Mouse (Mus musculus) embryonic facial prominence, embryonic 10.5 days (tissue): ENCODE results near the gene Mvb12a. TPM values are rescaled to one million over a fixed set of nuclear protein-coding genes. Genes with fewer than 3 reads are reported as not detected.
"Not testable (repeated sequence)": the region's sequence is repeated elsewhere in the genome, so short reads cannot be mapped to it uniquely, and the experiment has no call there.

Experiments used
- DNase-seq: peaks from one replicate; pipeline ENCODE4 v3.0.0-alpha.2; 2017; ENCODE audit warnings: low spot score
- H3K27ac ChIP-seq: fragments of 300-500 bp; sonication (generic); replicated peaks from 2 replicates; pipeline ENCODE4 v1.5.1; 2016; ENCODE audit warnings: mild to moderate bottlenecking
- H3K27me3 ChIP-seq: fragments of 300-500 bp; sonication (generic); replicated peaks from 2 replicates; pipeline ENCODE4 v1.6.1; 2016; ENCODE audit warnings: low read depth, mild to moderate bottlenecking; ENCODE audit not compliant: poor library complexity, severe bottlenecking
- H3K36me3 ChIP-seq: fragments of 300-500 bp; sonication (generic); replicated peaks from 2 replicates; pipeline ENCODE4 v1.6.1; 2016; ENCODE audit warnings: mild to moderate bottlenecking, moderate library complexity
- H3K4me1 ChIP-seq: fragments of 300-500 bp; sonication (generic); 2 replicates; pipeline ENCODE4 v1.6.1; 2016
- H3K4me3 ChIP-seq: fragments of 300-500 bp; sonication (generic); 2 replicates; pipeline ENCODE4 v1.5.1; 2016; ENCODE audit warnings: mild to moderate bottlenecking, moderate library complexity
- H3K9me3 ChIP-seq: fragments of 300-500 bp; sonication (generic); 2 replicates; pipeline ENCODE4 v1.6.1; 2016; ENCODE audit warnings: mild to moderate bottlenecking
- WGBS: fragments of 180-500 bp; shearing (Covaris S2); methylation state at CpG from one replicate; pipeline ENCODE4 v1.1.7; 2016; 5-methylcytosine and 5-hydroxymethylcytosine counted together
- polyA plus RNA-seq: library from polyadenylated mRNA; unstranded; fragments of >200 nt; fragmentation: Nextera tagmentation; extraction: Ambion mirVana; gene quantifications from 2 replicates; pipeline ENCODE4 v1.2.1, GENCODE M21; 2016

Gene Mvb12a
- polyA plus RNA-seq, 1 experiment from 2014 or later: 76.9 TPM

DNA sequence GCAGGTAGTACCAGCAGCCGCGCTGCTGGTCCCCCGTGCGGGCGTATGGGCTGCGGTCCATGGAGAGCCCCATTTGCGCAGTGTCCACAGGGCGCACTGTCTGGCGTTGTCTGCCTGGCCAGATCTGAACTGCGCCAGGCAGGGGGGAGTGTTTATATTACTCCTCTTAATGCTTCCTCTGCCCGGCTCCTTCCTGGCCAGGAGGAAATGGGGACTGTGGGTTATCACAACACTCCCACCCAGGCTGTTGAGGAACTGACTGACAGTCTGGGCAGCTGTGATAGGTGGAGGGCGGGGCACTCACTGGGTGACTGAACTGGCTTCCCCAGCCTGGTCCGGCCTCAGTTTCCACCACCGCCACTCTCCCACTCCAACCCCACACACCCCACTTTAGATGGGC is 31.1 kb upstream of the Mvb12a start, which contains the start of gene Plvap:
Gene Plvap, minus strand, starts transcription at position 109 of the 400 bp plus-strand sequence.
- 61% methylated on average over 14 of the region's 14 CpGs for WGBS
- H3K27me3 ChIP-seq: peaks cover 54% of the 10 kb centered on the region
- H3K36me3 ChIP-seq: no peaks in the 10 kb centered on the region
- no peaks in the 10 kb centered on the region for H3K9me3 ChIP-seq
- H3K4me3 ChIP-seq: peak within 1 kb of the TSS; percentile 37; the same call in 1 of the 2 replicates
- peak; percentile 23 for DNase-seq
- peaks cover 47% of the 10 kb centered on the region for H3K4me1 ChIP-seq
- peak within 1 kb of the TSS; percentile 65 for H3K27ac ChIP-seq

- H3K27ac ChIP-seq: no peak overlapping the region; the same call in 1 of the 2 replicates
- no peak overlapping the region for H3K4me3 ChIP-seq
- 73% methylated on average over 15 of the region's 15 CpGs for WGBS
- H3K36me3 ChIP-seq: no peaks in the 10 kb centered on the region
- H3K4me1 ChIP-seq: peaks cover 47% of the 10 kb centered on the region
- H3K27me3 ChIP-seq: peaks cover 38% of the 10 kb centered on the region
- no peaks in the 10 kb centered on the region for H3K9me3 ChIP-seq
- peak; percentile 30 for DNase-seq
Measured at GRCm38 (mm10) chr8:71513018-71513754, 29.5 kb upstream of the Mvb12a start.

DNA sequence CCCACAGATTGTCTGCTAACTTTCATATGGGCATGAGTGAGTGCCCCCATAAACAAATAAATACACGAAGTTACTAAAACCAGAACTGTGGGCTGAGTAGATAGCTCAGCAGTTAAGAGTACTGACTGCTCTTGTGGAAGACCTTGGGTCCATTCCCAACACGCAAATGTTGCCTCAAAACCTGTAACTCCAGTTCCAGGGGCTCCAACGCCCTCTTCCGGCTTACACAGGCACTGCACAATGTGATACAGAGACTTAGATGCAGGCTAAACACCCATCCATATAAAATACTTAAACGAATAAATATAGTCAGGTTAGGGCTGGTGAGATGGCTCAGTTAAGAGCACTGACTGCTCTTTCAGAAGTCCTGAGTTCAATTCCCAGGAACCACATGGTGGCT is 27.7 kb upstream of the Mvb12a start:
- H3K36me3 ChIP-seq: no peaks in the 10 kb centered on the region
- 77% methylated on average over 5 of the region's 5 CpGs for WGBS
- no peak overlapping the region for H3K27ac ChIP-seq
- DNase-seq: no peak
- no peaks in the 10 kb centered on the region for H3K9me3 ChIP-seq
- peaks cover 38% of the 10 kb centered on the region for H3K4me1 ChIP-seq
- H3K27me3 ChIP-seq: peaks cover 20% of the 10 kb centered on the region
- no peak overlapping the region for H3K4me3 ChIP-seq

DNA sequence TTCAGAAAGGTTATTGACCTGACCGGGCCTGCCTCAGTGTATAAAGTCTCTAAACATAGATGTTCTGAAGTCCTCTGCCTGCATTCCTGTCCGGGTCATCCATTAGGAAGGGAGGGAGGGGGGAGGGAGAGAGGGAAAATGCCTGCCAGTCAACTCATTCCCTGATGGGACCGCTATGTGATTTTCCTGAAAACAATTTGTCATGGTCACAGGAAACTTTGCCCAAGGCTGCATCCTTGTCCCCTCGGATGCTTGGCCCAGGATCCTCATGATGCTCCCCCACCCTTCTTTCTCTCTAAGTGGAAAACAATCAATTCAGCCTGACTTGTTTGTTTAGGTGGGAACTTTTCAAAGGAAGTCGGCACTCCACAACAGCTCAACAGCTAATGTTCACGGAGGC is 25.9 kb upstream of the Mvb12a start:
- DNase-seq: peak; percentile 48
- H3K9me3 ChIP-seq: no peaks in the 10 kb centered on the region
- H3K27ac ChIP-seq: no peak overlapping the region; the same call in 1 of the 2 replicates
- no peaks in the 10 kb centered on the region for H3K36me3 ChIP-seq
- H3K4me3 ChIP-seq: no peak overlapping the region
- H3K27me3 ChIP-seq: peaks cover 2% of the 10 kb centered on the region
- WGBS: 9% methylated on average over 6 of the region's 6 CpGs
- peaks cover 39% of the 10 kb centered on the region for H3K4me1 ChIP-seq

GRCm38 (mm10) chr8:71519037-71519825 is 23.5 kb upstream of the Mvb12a start:
- peak; percentile 75 for DNase-seq
- not testable (repeated sequence) for H3K9me3 ChIP-seq, H3K36me3 ChIP-seq, H3K4me3 ChIP-seq, H3K27ac ChIP-seq
- H3K27me3 ChIP-seq: peaks cover 21% of the 10 kb centered on the region
- H3K4me1 ChIP-seq: peaks cover 33% of the 10 kb centered on the region
- 42% methylated on average over 10 of the region's 10 CpGs for WGBS

GRCm38 (mm10) chr8:71521634-71522033 is 21.1 kb upstream of the Mvb12a start:
- DNase-seq: peak; percentile 95
- H3K4me1 ChIP-seq: peaks cover 48% of the 10 kb centered on the region
- H3K27ac ChIP-seq: no peak overlapping the region
- no peaks in the 10 kb centered on the region for H3K9me3 ChIP-seq
- peaks cover 45% of the 10 kb centered on the region for H3K27me3 ChIP-seq
- 4% methylated on average over 17 of the region's 17 CpGs for WGBS
- no peaks in the 10 kb centered on the region for H3K36me3 ChIP-seq
- peak overlapping the region; percentile 8 for H3K4me3 ChIP-seq

GRCm38 (mm10) chr8:71525226-71526050 is 17.3 kb upstream of the Mvb12a start, which contains the start of gene Ccdc194:
TSS of gene Ccdc194 (minus strand) at chr8:71525711.
- Histone ChIP-seq H3K9me3 (no peaks in the 10 kb centered on the region), H3K4me3 (peak within 1 kb of the TSS; percentile 48), H3K36me3 (no peaks in the 10 kb centered on the region), H3K4me1 (peaks cover 39% of the 10 kb centered on the region), H3K27me3 (peaks cover 68% of the 10 kb centered on the region), H3K27ac (peak within 1 kb of the TSS; percentile 45)
- DNase-seq: peak; percentile 54
- WGBS: 5% methylated on average over 46 of the region's 46 CpGs

DNA sequence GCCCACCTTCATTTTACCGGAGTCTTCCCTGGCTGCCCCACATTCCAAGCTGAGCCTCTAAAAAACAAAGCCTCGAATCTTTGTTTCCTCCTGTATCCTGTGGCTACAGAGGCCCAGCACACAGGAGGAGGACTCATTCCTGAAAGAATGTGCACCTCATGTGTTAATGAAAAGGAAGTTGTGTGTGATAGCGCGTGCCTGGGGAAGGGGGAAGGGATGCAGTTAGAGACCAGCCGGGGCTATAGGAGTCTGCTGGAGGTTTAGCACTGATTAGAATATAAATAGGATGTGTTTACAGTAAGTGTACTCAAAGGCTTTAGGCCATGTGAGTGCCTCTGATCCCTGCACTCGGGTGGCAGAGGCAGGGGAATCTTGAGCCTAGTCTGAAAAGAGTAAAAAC is 16.4 kb upstream of the Mvb12a start:
- 8% methylated on average over 6 of the region's 6 CpGs for WGBS

GRCm38 (mm10) chr8:71527162-71527870 is 15.4 kb upstream of the Mvb12a start:
- H3K9me3 ChIP-seq: no peaks in the 10 kb centered on the region
- DNase-seq: no peak
- peaks cover 65% of the 10 kb centered on the region for H3K27me3 ChIP-seq
- no peaks in the 10 kb centered on the region for H3K36me3 ChIP-seq
- H3K27ac ChIP-seq: no peak overlapping the region; the same call in 1 of the 2 replicates
- WGBS: 51% methylated on average over 3 of the region's 3 CpGs
- peaks cover 28% of the 10 kb centered on the region for H3K4me1 ChIP-seq
- H3K4me3 ChIP-seq: no peak overlapping the region

More for the DNA sequence above, 16.4 kb upstream of the Mvb12a start:
- Histone ChIP-seq H3K4me1 (peaks cover 35% of the 10 kb centered on the region), H3K27ac (no peak overlapping the region), H3K27me3 (peaks cover 68% of the 10 kb centered on the region), H3K36me3 (no peaks in the 10 kb centered on the region), H3K9me3 (no peaks in the 10 kb centered on the region), H3K4me3 (no peak overlapping the region)
- peak; percentile 46 for DNase-seq

- no peak for DNase-seq
- H3K4me1 ChIP-seq: peaks cover 28% of the 10 kb centered on the region
- H3K27ac ChIP-seq: peak overlapping the region; percentile 71
- peaks cover 54% of the 10 kb centered on the region for H3K27me3 ChIP-seq
- no peaks in the 10 kb centered on the region for H3K36me3 ChIP-seq
- no peaks in the 10 kb centered on the region for H3K9me3 ChIP-seq
- WGBS: 77% methylated on average over 11 of the region's 11 CpGs
- no peak overlapping the region for H3K4me3 ChIP-seq
Measured at GRCm38 (mm10) chr8:71528362-71529073, 14.2 kb upstream of the Mvb12a start.

- not testable (repeated sequence) for DNase-seq, H3K36me3 ChIP-seq, H3K27ac ChIP-seq, H3K9me3 ChIP-seq, H3K4me3 ChIP-seq
- WGBS: 72% methylated on average over 8 of the region's 12 CpGs
- H3K4me1 ChIP-seq: peaks cover 22% of the 10 kb centered on the region
- peaks cover 47% of the 10 kb centered on the region for H3K27me3 ChIP-seq
Measured at GRCm38 (mm10) chr8:71530735-71531467, 11.8 kb upstream of the Mvb12a start.
